Mouse (Mus musculus) frontal cortex, postnatal 36 days (tissue): ENCODE results near the gene Gm45213.
A peak's percentile ranks its signal among the peaks of the same experiment; 100 is the strongest.

Source experiments
- DNase-seq, 2 experiments: peaks; one replicate each; pipeline ENCODE4 v3.0.0; 2022; ENCODE audit warnings: low spot score in 2 of 2

Gene Gm45213

DNA sequence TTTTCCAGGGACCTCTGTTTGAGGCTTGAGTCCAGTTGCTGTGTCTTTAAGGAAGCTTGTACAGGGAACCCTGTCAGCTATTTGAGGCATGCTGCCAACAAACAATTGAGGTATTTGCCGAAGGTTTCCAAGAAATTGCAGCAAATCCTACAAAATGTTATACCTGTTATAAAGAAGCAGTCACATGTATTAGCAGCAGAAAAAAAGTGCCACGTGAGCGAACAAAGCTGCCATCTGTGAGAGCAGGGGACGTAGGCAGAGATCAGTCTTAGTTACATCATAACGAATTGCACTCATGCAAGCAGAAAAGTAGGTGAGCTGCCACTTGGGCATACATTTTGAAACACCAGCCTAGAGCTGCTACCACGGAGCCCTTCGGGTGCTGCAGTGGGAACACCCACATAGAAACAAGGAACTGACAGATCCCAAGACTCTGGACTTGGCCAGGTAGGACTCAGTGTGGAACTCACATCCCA, 63.2 kb downstream of the Gm45213 start:
- DNase-seq: peak in 1 of 2 experiments; percentile 33

- no peak for DNase-seq
These were observed 63.8 kb downstream of the Gm45213 start for GRCm38 (mm10) chr7:66107206-66107605.

DNA sequence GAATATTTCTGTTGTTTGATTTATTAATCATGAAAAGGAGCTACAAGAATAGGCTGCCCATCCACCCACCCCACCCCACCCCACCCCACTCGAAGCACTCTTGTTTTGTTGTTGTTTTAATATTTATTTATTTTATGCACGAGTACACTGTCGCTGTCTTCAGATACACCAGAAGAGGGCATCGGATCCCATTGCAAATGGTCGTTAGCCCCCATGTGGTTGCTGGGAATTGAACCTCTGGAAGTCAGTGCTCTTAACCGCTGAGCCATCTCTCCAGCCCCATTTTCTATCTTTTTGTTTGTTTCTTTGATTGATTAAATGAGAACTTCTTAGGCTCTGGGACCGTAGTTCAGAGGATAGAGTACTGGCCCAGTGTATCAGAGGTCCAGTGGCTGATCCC, 64.5 kb downstream of the Gm45213 start:
- no peak for DNase-seq

DNA sequence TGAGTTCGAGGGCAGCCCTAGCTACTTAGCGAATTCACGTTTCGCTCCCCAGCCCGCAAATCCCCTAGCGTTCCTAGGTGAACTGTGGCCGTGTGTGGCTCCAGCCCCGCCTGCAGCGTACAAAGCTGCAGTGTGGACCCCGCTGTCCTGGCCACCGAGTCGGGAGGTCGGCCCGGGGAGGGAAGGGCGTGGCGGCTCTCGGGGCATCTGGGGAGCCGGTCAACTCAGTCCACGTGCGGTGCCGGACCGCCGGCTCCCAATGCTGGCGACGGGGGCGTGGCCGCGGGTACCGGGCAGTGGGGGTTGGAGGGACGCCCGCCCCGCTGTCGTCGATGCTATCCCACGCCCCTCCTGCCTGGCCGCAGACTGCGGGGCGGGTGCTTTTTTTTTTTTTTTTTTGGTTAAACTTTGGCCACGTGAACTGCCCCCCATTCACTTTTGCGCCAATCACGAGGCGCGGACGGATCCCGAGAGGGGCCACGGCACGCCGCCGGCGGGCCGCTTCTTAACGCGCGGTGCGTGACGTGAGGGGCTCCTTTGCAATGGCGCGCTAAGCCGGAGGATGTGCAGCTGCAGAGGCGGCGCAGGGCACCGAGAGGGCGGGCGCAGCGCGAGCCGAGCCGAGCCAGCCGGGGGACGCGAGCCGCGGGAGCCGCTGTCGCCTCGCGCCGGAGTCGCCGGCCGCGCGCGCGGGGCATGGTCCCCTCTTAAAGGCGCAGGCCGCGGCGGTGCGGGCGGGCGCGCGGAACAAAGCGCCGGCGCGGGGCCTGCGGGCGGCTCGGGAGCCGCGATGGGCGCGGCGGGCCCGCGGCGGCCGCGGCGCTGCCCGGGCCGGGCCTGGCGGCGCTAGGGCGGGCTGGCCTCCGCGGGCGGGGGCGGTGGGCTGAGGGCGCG, 65.8 kb downstream of the Gm45213 start, which contains the start of gene Chsy1:
Gene Chsy1, plus strand, starts transcription at position 555 of the 894 bp plus-strand sequence.
- peak; percentile 93 for DNase-seq

DNA sequence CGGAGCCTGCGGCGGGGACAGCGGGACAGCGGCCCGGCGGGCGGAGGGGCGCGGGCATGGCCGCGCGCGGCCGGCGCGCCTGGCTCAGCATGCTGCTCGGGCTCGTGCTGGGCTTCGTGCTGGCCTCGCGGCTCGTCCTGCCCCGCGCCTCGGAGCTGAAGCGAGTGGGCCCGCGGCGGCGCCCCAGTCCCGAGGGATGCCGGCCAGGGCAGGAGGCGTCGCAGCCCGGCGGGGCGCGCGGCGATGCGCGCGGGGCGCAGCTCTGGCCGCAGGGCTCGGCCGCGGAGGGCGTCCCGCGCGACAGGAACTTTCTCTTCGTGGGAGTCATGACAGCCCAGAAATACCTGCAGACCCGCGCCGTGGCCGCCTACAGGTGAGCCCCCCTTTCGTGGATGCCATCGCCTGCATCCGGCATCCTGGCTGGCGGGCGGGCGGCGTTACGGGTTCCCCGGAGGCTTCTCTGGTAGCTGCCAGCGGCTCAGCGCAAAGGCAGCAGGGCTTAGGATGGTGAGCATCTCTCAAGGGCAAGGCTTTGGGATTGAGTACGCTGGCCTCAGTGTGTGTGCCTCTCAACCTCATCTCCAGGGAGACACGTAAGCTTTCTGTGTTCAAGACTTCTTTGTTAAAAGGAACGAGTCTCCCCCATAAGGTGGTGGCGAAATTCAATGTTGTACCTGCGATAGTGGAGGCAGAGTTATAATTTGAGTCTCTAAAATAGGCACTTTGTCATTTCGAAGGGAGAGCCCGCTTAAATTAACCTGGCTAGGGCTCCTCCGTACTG, 66.6 kb downstream of the Gm45213 start:
- peak in 1 of 2 experiments; percentile 29 for DNase-seq

DNA sequence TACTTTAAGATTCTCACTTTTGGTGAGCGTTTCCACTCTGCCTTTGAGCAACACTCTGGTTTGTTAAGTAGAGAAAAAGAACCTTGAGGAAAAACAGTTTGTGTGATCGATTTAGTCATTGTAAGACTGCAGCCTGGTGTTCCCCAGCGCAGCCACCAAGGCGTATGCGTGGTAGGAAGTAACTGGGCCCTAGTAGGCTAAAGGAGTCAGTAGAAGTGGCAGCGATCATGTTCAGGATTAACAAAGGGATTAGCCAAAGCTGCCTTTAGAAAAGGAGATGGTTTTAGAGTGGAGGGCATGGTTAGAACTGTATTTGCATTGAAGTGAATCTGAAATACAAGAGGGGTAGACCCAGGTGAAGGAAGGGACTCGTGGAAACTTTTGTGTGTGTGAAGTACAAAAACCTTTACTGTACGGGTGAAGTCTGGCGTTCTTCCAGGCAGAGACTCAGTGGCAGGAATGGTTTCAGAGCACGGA, 67.3 kb downstream of the Gm45213 start:
- DNase-seq: no peak

DNA sequence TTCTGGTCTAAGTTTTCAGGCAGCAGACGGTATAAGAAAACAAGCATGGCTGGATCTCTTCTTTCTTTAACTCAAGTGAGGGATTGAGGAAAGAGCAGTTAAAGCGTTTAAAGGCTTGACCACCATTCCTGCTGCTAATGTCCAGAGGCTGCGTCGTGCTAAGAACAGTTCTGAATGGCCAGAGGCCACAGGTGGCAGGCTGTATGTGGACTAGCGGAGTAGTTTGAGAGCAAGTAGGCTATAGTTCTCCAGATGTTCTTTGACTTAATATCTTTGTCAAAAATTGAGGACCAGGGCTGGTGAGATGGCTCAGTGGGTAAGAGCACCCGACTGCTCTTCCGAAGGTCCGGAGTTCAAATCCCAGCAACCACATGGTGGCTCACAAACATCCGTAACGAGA, 67.8 kb downstream of the Gm45213 start:
- no peak for DNase-seq
